Mouse (Mus musculus): ENCODE results near the gene Ak5. TPM values are rescaled to one million over a fixed set of nuclear protein-coding genes. Genes with fewer than 3 reads are reported as not detected.

Gene Ak5
- total RNA-seq, 4 experiments from 2014 or later: 0.11 to 0.25 TPM; not detected in 2

DNA sequence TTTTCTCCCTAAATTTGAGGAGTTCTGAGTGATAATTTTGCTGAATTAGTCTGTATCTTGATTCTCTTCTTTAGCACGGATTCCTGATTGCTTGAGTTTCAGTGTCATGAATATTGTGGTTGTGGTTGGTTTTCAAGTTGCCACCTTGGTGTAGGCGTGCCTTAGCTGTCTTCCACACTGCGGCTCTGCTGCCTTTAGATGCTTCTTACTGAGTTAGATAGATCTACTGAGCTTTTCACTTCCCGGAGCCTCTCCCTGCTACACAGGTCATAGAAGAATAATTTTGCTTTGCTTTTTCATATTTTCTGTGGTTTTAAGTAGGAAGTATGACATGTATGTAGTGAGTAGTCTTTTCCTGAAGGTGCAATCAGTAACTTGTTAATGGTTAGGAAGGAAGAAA lies 225.4 kb downstream of the Ak5 start:
- DNase-seq (ENCODE audit: low spot score): no peak

- DNase-seq (ENCODE audit: low spot score): no peak
Observed at GRCm38 (mm10) chr3:152438068-152438467, 230.1 kb downstream of the Ak5 start.

DNA sequence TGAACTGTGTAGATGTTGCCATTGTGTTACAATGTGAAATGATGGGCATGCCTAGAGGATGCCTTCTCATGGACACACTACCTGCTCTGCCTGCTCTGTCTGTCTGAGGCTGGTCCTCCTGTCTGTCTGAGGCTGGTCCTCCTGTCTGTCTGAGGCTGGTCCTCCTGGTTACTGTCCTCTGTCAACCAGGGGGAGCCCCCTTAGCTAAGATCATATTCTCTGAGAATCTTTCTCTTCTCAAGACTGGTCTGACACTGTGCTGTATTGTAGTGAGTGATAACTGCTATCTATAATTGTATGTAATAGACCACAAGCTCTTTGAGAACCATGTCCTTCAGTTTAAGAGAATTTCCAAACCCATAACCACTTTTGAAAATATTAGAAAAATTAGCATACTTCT lies 232.6 kb downstream of the Ak5 start:
- no peak for DNase-seq (ENCODE audit: low spot score)

DNA sequence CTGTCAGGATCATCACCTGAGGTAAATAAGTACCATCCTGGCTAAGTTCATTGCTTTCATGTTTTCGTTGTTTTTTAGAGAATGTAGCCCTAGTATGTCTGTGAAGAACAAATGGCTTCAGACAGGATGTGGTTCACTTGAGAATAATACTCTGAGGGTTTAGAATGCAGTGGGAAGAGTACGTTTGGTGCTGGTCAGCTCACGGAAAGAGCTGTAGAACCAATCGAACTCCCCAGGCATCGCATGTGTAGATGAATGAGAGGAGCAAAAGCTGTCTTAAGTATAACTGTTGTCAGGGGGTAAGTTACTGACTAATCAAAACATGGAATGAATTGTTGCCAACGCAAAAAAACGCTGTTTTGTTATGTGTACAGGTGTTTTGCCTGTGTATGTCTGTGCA lies 235.5 kb downstream of the Ak5 start:
- no peak for DNase-seq (ENCODE audit: low spot score)

DNA sequence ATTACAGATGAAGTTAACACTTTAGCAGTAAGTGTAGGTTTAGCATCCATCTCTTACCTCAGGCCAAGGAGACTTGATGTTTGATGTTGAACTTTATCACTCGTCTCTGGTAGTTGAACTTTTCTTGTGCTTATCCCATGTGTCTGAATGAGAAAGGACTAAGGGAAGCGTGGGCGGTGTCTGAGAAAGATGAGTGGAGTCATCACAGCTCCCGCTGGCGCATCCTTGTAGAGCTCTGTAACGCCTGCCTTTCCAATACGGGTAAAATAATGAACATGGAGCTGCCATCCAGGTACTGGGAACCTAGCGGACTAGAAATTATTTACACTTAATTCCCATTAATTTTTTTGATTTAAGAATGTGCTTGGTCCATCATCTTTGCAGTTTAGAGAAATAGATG lies 239.2 kb downstream of the Ak5 start:
- no peak for DNase-seq (ENCODE audit: low spot score)

Other genes starting within 250 kb of the Ak5 start
- 10 to 100 TPM; 21.7 to 26.6 (median 23.0) TPM for gene Pigk, start 45.7 kb upstream of the Ak5 start, total RNA-seq (2022)